8 mouse cellular contexts compared by ENCODE assay signal in genomic region chr2:93014093-93014937, GRCm38 (mm10). TPM values are rescaled to one million over a fixed set of nuclear protein-coding genes. Genes with fewer than 3 reads are reported as not detected.
DNase-seq lines count a peak whose midpoint lies in the region; ATAC-seq and TF ChIP-seq lines count a peak whose summit lies in the region.

No protein-coding gene starts in this region.

- intact Hi-C loops in gastrocnemius, adult 2 months (cut with DNase I): no loop called here

- peaks cover 8% of the 10 kb centered on the region; the same call in 1 of the 2 replicates for H3K36me3 ChIP-seq in forebrain, embryonic 14.5 days (ENCODE audit: control insufficient read depth, insufficient read depth, low read length)
- peaks cover 6% of the 10 kb centered on the region; the same call in 1 of the 2 replicates for H3K36me3 ChIP-seq in intestine, postnatal 0 days (ENCODE audit: control insufficient read depth, insufficient read depth)
- peaks cover 14% of the 10 kb centered on the region; the same call in 1 of the 2 replicates for H3K36me3 ChIP-seq in neural tube, embryonic 15.5 days

- H3K9me3 ChIP-seq in forebrain, embryonic 14.5 days (replicated peaks; ENCODE audit: control insufficient read depth, low read length): no peaks in the 10 kb centered on the region
- H3K9me3 ChIP-seq in intestine, postnatal 0 days (ENCODE audit: control insufficient read depth): no peaks in the 10 kb centered on the region
- H3K9me3 ChIP-seq in neural tube, embryonic 15.5 days (replicated peaks): no peaks in the 10 kb centered on the region

- H3K27me3 ChIP-seq in forebrain, embryonic 14.5 days (replicated peaks; ENCODE audit: control insufficient read depth, insufficient read depth, low read length): no peaks in the 10 kb centered on the region
- no peaks in the 10 kb centered on the region for H3K27me3 ChIP-seq in intestine, postnatal 0 days (replicated peaks; ENCODE audit: control insufficient read depth, insufficient read depth, low read length)
- no peaks in the 10 kb centered on the region for H3K27me3 ChIP-seq in neural tube, embryonic 15.5 days (replicated peaks)

- 2% methylated on average over 44 of the region's 50 CpGs for WGBS in forebrain, embryonic 14.5 days
- 2% methylated on average over 36 of the region's 50 CpGs for WGBS in intestine, postnatal 0 days
- 6% methylated on average over 34 of the region's 50 CpGs for WGBS in neural tube, embryonic 15.5 days

- peak overlapping the region; percentile 98 for H3K4me2 ChIP-seq in forebrain, embryonic 14.5 days (ENCODE audit: low read length)
- H3K4me2 ChIP-seq in intestine, postnatal 0 days (replicated peaks; ENCODE audit: low read depth): peak overlapping the region; percentile 100
- H3K4me2 ChIP-seq in neural tube, embryonic 15.5 days: peak overlapping the region; percentile 96

- peak overlapping the region; percentile 74 for H3K9ac ChIP-seq in forebrain, embryonic 14.5 days (ENCODE audit: low read length)
- H3K9ac ChIP-seq in intestine, postnatal 0 days (ENCODE audit: low read depth, low read length): peak overlapping the region; percentile 70
- H3K9ac ChIP-seq in neural tube, embryonic 15.5 days (replicated peaks): peak overlapping the region; percentile 65

- peak; percentile 88 for ATAC-seq in forebrain, embryonic 14.5 days
- peak; percentile 93 for ATAC-seq in intestine, postnatal 0 days
- peak; percentile 75 for ATAC-seq in neural tube, embryonic 15.5 days (ENCODE audit: low FRiP score)

- H3K27ac ChIP-seq in gastrocnemius, adult 2 months: no peak overlapping the region
- H3K27ac ChIP-seq in forebrain, embryonic 14.5 days (ENCODE audit: low read depth, low read length): peak overlapping the region; percentile 44; the same call in 1 of the 2 replicates
- peak overlapping the region; percentile 82 for H3K27ac ChIP-seq in intestine, postnatal 0 days (ENCODE audit: low read depth, low read length)
- H3K27ac ChIP-seq in neural tube, embryonic 15.5 days (replicated peaks): peak overlapping the region; percentile 79

- peaks cover 15% of the 10 kb centered on the region for H3K4me1 ChIP-seq in forebrain, embryonic 14.5 days (ENCODE audit: control insufficient read depth, insufficient read depth, low read length)
- H3K4me1 ChIP-seq in intestine, postnatal 0 days (replicated peaks; ENCODE audit: control insufficient read depth, insufficient read depth, low read length): peaks cover 9% of the 10 kb centered on the region; the same call in 1 of the 2 replicates
- peaks cover 19% of the 10 kb centered on the region for H3K4me1 ChIP-seq in neural tube, embryonic 15.5 days

- no peak for TF ChIP-seq CTCF in gastrocnemius, adult 2 months (IDR thresholded peaks at IDR 0.05)
- no peak for TF ChIP-seq CTCF in intestine, postnatal 0 days (IDR thresholded peaks at IDR 0.05; ENCODE audit: low read depth)

- DNase-seq in gastrocnemius, adult 2 months: peak; percentile 31
- no peak for DNase-seq in gastrocnemius, postnatal 25 days
- peak; percentile 94 for DNase-seq in adrenal gland, adult 2 months
- peak; percentile 48 for DNase-seq in forebrain, embryonic 14.5 days (ENCODE audit: low spot score)
- peak; percentile 31 to 57 for DNase-seq in lung, adult 18-20 months
- DNase-seq in adipocyte (ENCODE audit: low spot score): no peak

- H3K4me3 ChIP-seq in gastrocnemius, adult 2 months: peak overlapping the region; percentile 69
- peak overlapping the region; percentile 55 for H3K4me3 ChIP-seq in forebrain, embryonic 14.5 days (ENCODE audit: low read depth, low read length)
- peak overlapping the region; percentile 64 for H3K4me3 ChIP-seq in intestine, postnatal 0 days (ENCODE audit: low read depth, low read length)
- peak overlapping the region; percentile 60 for H3K4me3 ChIP-seq in neural tube, embryonic 15.5 days (replicated peaks)

RNA-seq across cellular contexts. Expression of gene Prdm11, which starts 31.7 kb away (rescaled TPM):
- under 1 TPM; 0.77 to 0.81 TPM for total RNA-seq in gastrocnemius, adult 2 months (2021)
- total RNA-seq in gastrocnemius, postnatal 25 days (2021): 1 to 10 TPM; 1.2 to 1.3 TPM
- total RNA-seq in adrenal gland, adult 2 months (2021): 10 to 100 TPM; 36.4 to 52.4 TPM
- 38.3 and 39.8 TPM in 2 replicates for polyA plus RNA-seq in adrenal gland, adult 2 months (2012; rRNA removed)
- polyA plus RNA-seq in forebrain, embryonic 14.5 days (2014; fragmentation: Nextera tagmentation; extraction: Ambion mirVana): 0.76 and 0.96 TPM in 2 replicates
- 2.3 and 2.6 TPM in 2 replicates for polyA plus RNA-seq in intestine, postnatal 0 days (2015; fragmentation: Nextera tagmentation; extraction: Ambion mirVana)
- 3.2 and 3.9 TPM in 2 replicates for polyA plus RNA-seq in neural tube, embryonic 15.5 days (2015; fragmentation: Nextera tagmentation; extraction: Ambion mirVana)

Comparison
In these comparisons a context has a peak if more than half of its experiments do, and no peak if none do; other contexts are left out.
1. DNase-seq: peak in gastrocnemius, adult 2 months (single experiment), adrenal gland, adult 2 months (single experiment), forebrain, embryonic 14.5 days (single experiment) and lung, adult 18-20 months (2 of 2); none in gastrocnemius, postnatal 25 days (single experiment) and adipocyte (single experiment).
2. Peak in every context shown above with its lines, with median percentiles within 50 percentile points of each other: H3K4me3 ChIP-seq, ATAC-seq, H3K4me2 ChIP-seq and H3K9ac ChIP-seq.